10 mouse cellular contexts compared by ENCODE assay signal in the genomic region with DNA sequence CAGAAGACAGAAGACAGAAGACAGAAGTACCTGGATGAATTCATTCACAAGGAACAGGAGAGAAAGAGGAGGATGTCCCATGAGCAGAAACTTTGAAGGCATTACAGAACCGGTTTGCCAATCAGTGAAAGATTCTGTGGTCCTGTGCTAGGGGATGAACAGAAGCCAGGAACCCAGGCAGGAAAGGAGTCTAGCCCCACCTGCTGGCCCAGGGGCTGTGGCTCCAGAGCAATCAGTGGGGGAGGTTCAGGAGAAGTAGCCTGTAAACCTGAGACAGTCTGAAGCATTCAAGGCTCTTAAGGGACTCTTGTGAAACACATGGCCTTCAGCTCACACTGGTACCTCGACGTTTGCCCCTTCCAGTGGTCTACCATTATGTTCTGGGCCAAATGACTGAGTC. TPM values are rescaled to one million over a fixed set of nuclear protein-coding genes. Genes with fewer than 3 reads are reported as not detected.
DNase-seq lines count a peak whose midpoint lies in the region; ATAC-seq and TF ChIP-seq lines count a peak whose summit lies in the region.
"Had no signal": no experiment of that assay in that cellular context is flagged by ENCODE, and none has a peak within 500 bp of the region (broad histone marks: within the 10 kb centered on the region; RNA-seq: fewer than 3 reads in every experiment).

No protein-coding gene starts in this region.

- H3K4me3 ChIP-seq in kidney, adult 2 months (ENCODE audit: insufficient read depth, low read depth, low read length): no peak overlapping the region
- no peak overlapping the region for H3K4me3 ChIP-seq in G1E (ENCODE audit: low read depth, low read length)
- no peak overlapping the region for H3K4me3 ChIP-seq in forebrain, embryonic 12.5 days (replicated peaks)
- H3K4me3 ChIP-seq: heart, embryonic 10.5 days had no signal

- TF ChIP-seq CTCF in kidney, adult 2 months (conservative IDR thresholded peaks at IDR 0.05; ENCODE audit: insufficient read depth, insufficient read length, low read depth, low read length): peak; percentile 48
- no peak for TF ChIP-seq CTCF in G1E (IDR thresholded peaks at IDR 0.05; ENCODE audit: low read depth, low read length)

- ATAC-seq in G1E (ENCODE audit: extremely low read depth, insufficient number of reproducible peaks, low FRiP score, poor library complexity, severe bottlenecking): no peak
- ATAC-seq in forebrain, embryonic 12.5 days (ENCODE audit: low FRiP score): no peak

- no peaks in the 10 kb centered on the region for H3K27me3 ChIP-seq in kidney, adult 2 months (replicated peaks; ENCODE audit: control insufficient read depth, insufficient read depth, low read length)
- H3K27me3 ChIP-seq in G1E (ENCODE audit: insufficient read depth, low read length): peaks cover 29% of the 10 kb centered on the region
- peaks cover 47% of the 10 kb centered on the region for H3K27me3 ChIP-seq in forebrain, embryonic 12.5 days

- no peak overlapping the region for H3K9ac ChIP-seq in forebrain, embryonic 12.5 days

- 28% methylated on average over 3 of the region's 3 CpGs for WGBS in kidney, adult 2 months
- 35% methylated on average over 3 of the region's 3 CpGs for WGBS in forebrain, embryonic 12.5 days

- no peak overlapping the region for H3K27ac ChIP-seq in kidney, adult 2 months (ENCODE audit: insufficient read depth, low read depth, low read length)
- H3K27ac ChIP-seq in forebrain, embryonic 12.5 days: no peak overlapping the region

- no peaks in the 10 kb centered on the region for H3K36me3 ChIP-seq in kidney, adult 2 months (ENCODE audit: control insufficient read depth, insufficient read depth, low read length)
- no peaks in the 10 kb centered on the region for H3K36me3 ChIP-seq in G1E (replicated peaks)
- H3K36me3 ChIP-seq in forebrain, embryonic 12.5 days (replicated peaks): no peaks in the 10 kb centered on the region
- H3K36me3 ChIP-seq: heart, embryonic 10.5 days had no signal

- H3K4me2 ChIP-seq in forebrain, embryonic 12.5 days: no peak overlapping the region

- peak; percentile 26 for DNase-seq in kidney, adult 2 months
- no peak for DNase-seq in kidney, adult 18-20 months
- DNase-seq in 416B (ENCODE audit: low read depth): peak; percentile 54
- peak; percentile 35 for DNase-seq in G1E (ENCODE audit: low spot score)
- peak; percentile 32 for DNase-seq in kidney, postnatal 14 days
- no peak for DNase-seq in urinary bladder, postnatal 10 days (ENCODE audit: low spot score)
- DNase-seq: cerebellum, postnatal 14 days had no signal

- no peak for TF ChIP-seq POLR2A in kidney, adult 2 months (IDR thresholded peaks at IDR 0.05; ENCODE audit: low read depth, low read length)

- no peaks in the 10 kb centered on the region for H3K4me1 ChIP-seq in kidney, adult 2 months (ENCODE audit: control insufficient read depth, insufficient read depth, low read length)
- H3K4me1 ChIP-seq in G1E (ENCODE audit: insufficient read depth, low read depth, low read length): peaks cover 17% of the 10 kb centered on the region
- H3K4me1 ChIP-seq in forebrain, embryonic 12.5 days: peaks cover 5% of the 10 kb centered on the region

- H3K9me3 ChIP-seq in G1E (replicated peaks): no peaks in the 10 kb centered on the region
- no peaks in the 10 kb centered on the region for H3K9me3 ChIP-seq in forebrain, embryonic 12.5 days
- H3K9me3 ChIP-seq: heart, embryonic 10.5 days had no signal

RNA-seq across cellular contexts. Expression of gene Flt4, which starts 22.1 kb away (rescaled TPM):
- polyA plus RNA-seq in kidney, adult 2 months (2012; rRNA removed): 9.7 and 9.9 TPM in 2 replicates
- 0.15 and 0.44 TPM in 2 replicates for total RNA-seq in G1E (2014; fragmentation: Nextera tagmentation)
- under 0.01 and 0.12 TPM in 2 replicates for total RNA-seq in G1E (2017)
- 0.02 TPM in 2 replicates for polyA plus RNA-seq in G1E (2012)
- 2.1 and 2.3 TPM in 2 replicates for polyA plus RNA-seq in forebrain, embryonic 12.5 days (2016; fragmentation: Nextera tagmentation; extraction: Ambion mirVana)

RNA-seq across cellular contexts. Expression of gene Scgb3a1, which starts 32.3 kb away (rescaled TPM):
- polyA plus RNA-seq in kidney, adult 2 months (2012; rRNA removed): not detected in 2 replicates
- not detected in 2 replicates for total RNA-seq in G1E (2014; fragmentation: Nextera tagmentation)
- not detected in 2 replicates for total RNA-seq in G1E (2017)
- not detected in 2 replicates for polyA plus RNA-seq in G1E (2012)
- polyA plus RNA-seq in forebrain, embryonic 12.5 days (2016; fragmentation: Nextera tagmentation; extraction: Ambion mirVana): not detected in 2 replicates
- polyA plus RNA-seq: limb, embryonic 14.5 days had no signal

Comparison
In these comparisons a context has a peak if more than half of its experiments do, and no peak if none do; other contexts are left out.
1. DNase-seq: peak in kidney, adult 2 months (single experiment), 416B (single experiment), G1E (single experiment) and kidney, postnatal 14 days (single experiment); none in kidney, adult 18-20 months (single experiment) and urinary bladder, postnatal 10 days (single experiment).